Mouse (Mus musculus) hindlimb bud, embryonic 11.5 days (tissue): ENCODE measurements at regions not wholly inside any gene's neighbourhood (a gene's known extent, or its start where the extent isn't known, plus 50 kb on each side); places are given as distances from the start of the nearest gene placed in this dataset.
A peak's percentile ranks its signal among the peaks of the same experiment; 100 is the strongest.
"Not testable (repeated sequence)": the region's sequence is repeated elsewhere in the genome, so short reads cannot be mapped to it uniquely, and the experiment has no call there.

Experiments
- DNase-seq: peaks from one replicate; pipeline ENCODE4 v3.0.0-alpha.2; 2012; ENCODE audit warnings: low read depth, low spot score; ENCODE audit errors: extremely low spot score

DNA sequence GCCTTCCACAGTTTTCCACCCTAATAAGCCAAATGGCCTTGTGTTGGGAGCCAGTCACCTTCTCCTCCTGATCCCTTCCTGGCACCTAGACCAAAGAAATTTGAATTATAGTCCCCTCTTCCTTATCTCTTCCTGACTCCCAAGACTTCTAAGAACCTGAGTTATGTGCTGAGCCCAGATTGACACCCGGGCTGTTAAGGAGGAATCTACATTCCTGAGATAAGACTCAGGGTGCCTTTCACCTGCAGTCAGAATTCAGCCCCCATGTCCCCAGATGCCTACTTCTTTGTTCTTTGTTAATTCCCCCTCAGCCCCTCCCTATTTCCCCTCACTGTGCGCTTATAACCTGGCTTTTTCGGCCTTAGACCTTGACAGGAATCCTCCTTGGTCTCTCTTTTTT, 1531.6 kb upstream of the B3galt2 start:
- DNase-seq, result not testable (repeated sequence)

DNA sequence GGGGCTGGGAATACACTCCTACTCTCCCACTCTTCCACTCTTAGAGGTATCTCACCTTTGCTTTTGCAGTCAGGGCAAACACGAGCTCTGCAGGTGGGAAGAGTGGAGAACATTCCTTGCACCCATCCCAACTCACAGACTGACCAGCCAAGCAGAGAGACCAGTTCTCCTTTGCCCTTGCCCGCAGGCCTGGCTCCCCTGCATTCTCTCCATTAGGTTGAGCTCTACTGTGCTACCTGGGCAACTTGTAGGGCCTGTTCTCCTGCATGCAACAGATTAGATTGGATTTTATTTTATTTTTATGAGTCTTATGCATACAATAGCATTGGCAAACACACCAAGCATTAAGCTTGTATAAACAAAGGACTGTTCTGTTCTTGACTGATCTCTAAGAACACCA, 1483.2 kb upstream of the B3galt2 start:
- no peak for DNase-seq

DNA sequence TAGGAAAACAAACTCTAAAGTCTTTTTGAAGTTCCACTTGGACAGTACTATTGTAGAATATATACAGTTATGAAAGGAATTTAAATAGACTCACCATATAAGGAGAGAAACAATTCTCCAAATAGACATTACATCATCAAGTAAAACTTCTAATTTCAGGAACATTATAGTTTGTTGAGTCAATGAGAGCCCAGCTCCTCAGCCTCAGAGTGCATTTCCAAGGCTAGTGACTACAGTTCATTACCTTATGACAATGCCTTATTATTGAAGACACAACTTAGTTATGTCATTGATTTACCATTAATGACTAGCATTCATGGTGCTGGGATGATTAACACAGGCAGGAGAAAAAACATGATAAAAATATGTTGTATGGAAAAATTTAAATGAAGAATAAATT, 1481.0 kb upstream of the B3galt2 start:
- no peak for DNase-seq

DNA sequence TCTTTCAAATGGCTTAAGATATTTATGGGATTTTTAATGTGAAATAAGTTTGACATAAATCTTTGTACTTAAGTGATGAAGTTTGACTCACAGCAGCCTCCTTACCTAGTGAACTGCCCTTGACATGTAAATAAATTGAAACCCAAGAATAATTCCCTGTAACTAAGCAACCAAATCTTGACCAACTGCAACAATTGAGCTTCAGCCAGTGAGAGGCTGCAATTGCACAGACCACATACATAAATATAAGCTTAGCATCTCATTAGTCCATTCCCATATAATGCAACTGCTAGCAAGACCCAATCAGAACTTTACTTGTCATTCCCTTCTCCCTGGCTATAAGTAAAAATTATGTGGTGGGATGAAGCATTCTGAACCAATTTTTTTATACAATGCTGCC, 1473.5 kb upstream of the B3galt2 start:
- peak; percentile 63 for DNase-seq

DNA sequence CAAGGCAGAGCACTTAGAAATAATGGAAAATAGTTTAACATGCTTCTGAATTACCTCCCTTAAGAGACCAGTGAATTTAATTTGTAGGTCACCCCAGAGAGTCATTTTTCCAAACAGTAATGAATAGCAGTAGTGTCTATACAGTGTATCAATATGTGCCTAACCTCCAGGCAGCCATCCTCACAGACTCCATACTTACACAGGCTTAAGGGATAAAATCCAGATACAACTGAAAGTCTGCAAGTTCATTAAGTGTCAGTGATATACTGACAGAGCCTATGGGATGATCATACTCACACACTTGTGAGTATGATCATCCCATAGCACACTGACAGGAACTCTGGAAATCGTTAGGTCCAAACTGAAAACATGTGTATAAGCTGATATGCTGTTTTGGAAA, 1469.3 kb upstream of the B3galt2 start:
- no peak for DNase-seq

DNA sequence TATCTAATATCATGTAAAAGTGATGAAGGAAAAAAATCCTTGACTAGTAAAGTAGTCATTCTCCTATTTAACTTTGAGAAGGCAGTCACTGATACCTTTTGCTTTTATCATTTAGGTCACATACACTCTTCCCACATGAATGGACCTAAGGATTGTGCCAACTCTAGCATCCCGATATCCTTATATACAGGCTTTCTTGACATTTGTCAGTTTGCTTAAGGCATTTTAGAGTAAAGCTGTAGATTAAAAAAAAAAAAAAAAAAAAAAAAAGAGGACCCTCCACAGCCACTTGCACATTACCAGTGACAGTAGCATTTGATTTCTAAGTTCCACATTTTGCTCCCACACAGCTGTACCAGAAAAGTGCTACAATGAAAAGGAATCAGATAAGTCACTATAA, 1425.7 kb upstream of the B3galt2 start:
- no peak for DNase-seq
